Mouse (Mus musculus): ENCODE data around the gene Defb41. TPM values are rescaled to one million over a fixed set of nuclear protein-coding genes. Genes with fewer than 3 reads are reported as not detected.

Gene Defb41
- polyA plus RNA-seq (2014; fragmentation: Illumina TruSeq; extraction: RNeasy Lipid Tissue Mini Kit (QIAGEN cat#74804); ENCODE audit: low read depth, low replicate concordance) = 2.1 TPM

GRCm38 (mm10) chr1:18265038-18265437 lies at the start of gene Defb41:
TSS of gene Defb41 (minus strand) at chr1:18265138.

GRCm38 (mm10) chr1:18237343-18237742 lies 27.6 kb downstream of the Defb41 start, which contains the start of gene Defb18:
TSS of gene Defb18 (minus strand) at chr1:18237443.

Other genes with a start within 250 kb of the Defb41 start
- gene Crisp4, start 119.2 kb downstream of the Defb41 start, polyA plus RNA-seq (2014; fragmentation: Illumina TruSeq; extraction: RNeasy Lipid Tissue Mini Kit (QIAGEN cat#74804); ENCODE audit: low read depth, low replicate concordance) = 0.17 TPM
- gene Defb18, start 27.7 kb downstream of the Defb41 start, polyA plus RNA-seq (2014; fragmentation: Illumina TruSeq; extraction: RNeasy Lipid Tissue Mini Kit (QIAGEN cat#74804); ENCODE audit: low read depth, low replicate concordance) = not detected